14 mouse cellular contexts compared by ENCODE assay signal in the genomic region with DNA sequence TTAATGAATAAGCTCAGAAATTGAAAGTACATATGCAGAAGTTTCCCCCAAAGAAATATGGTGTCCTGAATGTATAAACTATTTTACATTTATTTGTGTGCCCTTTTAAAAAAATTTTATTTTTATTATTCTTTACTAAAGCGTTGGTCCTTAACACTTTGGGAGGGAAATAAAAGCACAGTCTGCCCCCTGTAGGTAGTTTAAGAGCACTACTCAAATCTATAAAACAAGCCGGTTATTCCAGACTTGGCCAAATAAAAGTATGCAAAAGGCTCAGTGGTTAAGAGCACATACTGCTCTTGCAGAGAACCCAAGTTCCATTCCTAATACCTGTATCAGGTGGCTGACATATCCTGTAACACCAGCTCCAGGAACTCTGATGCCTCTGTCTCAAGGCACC.
DNase-seq lines count a peak whose midpoint lies in the region; ATAC-seq and TF ChIP-seq lines count a peak whose summit lies in the region.
"Had no signal": no experiment of that assay in that cellular context is flagged by ENCODE, and none has a peak within 500 bp of the region (broad histone marks: within the 10 kb centered on the region; RNA-seq: fewer than 3 reads in every experiment).

No protein-coding gene starts in this region.

- H3K9me3 ChIP-seq in hindbrain, postnatal 0 days (ENCODE audit: low read length), result no peaks in the 10 kb centered on the region
- H3K9me3 ChIP-seq in hindbrain, embryonic 13.5 days, result no peaks in the 10 kb centered on the region
- H3K9me3 ChIP-seq in midbrain, postnatal 0 days (ENCODE audit: low read length), result no peaks in the 10 kb centered on the region
- no peaks in the 10 kb centered on the region for H3K9me3 ChIP-seq in midbrain, embryonic 13.5 days
- H3K9me3 ChIP-seq in embryonic facial prominence, embryonic 14.5 days (ENCODE audit: control insufficient read depth, low read length), result no peaks in the 10 kb centered on the region

- H3K4me2 ChIP-seq in hindbrain, postnatal 0 days (ENCODE audit: low read depth, low read length), result no peak overlapping the region
- H3K4me2 ChIP-seq in hindbrain, embryonic 13.5 days, result no peak overlapping the region
- no peak overlapping the region for H3K4me2 ChIP-seq in midbrain, postnatal 0 days (ENCODE audit: low read depth, low read length, poor library complexity, severe bottlenecking)
- no peak overlapping the region for H3K4me2 ChIP-seq in midbrain, embryonic 13.5 days (replicated peaks)
- H3K4me2 ChIP-seq in embryonic facial prominence, embryonic 14.5 days (ENCODE audit: low read depth, low read length), result no peak overlapping the region

- H3K36me3 ChIP-seq in hindbrain, postnatal 0 days (ENCODE audit: insufficient read depth, low read length), result 0 out of 2 replicates have a peak, but pooled peaks cover 11% of the 10 kb centered on the region
- H3K36me3 ChIP-seq in hindbrain, embryonic 13.5 days, result peaks cover 12% of the 10 kb centered on the region
- peaks cover 4% of the 10 kb centered on the region; the same call in 1 of the 2 replicates for H3K36me3 ChIP-seq in midbrain, postnatal 0 days (ENCODE audit: insufficient read depth, low read length)
- peaks cover 13% of the 10 kb centered on the region for H3K36me3 ChIP-seq in midbrain, embryonic 13.5 days
- peaks cover 10% of the 10 kb centered on the region; the same call in 1 of the 2 replicates for H3K36me3 ChIP-seq in embryonic facial prominence, embryonic 14.5 days (ENCODE audit: control insufficient read depth, insufficient read depth, low read length)
- H3K36me3 ChIP-seq in splenic B cell, adult 2 months (ENCODE audit: control insufficient read depth, insufficient read depth, low read length, poor library complexity, severe bottlenecking), result no peaks in the 10 kb centered on the region

- peak; percentile 51 for DNase-seq in hindbrain, postnatal 0 days (ENCODE audit: low spot score)
- DNase-seq in midbrain, postnatal 0 days (ENCODE audit: low spot score), result peak; percentile 25
- DNase-seq in embryonic facial prominence, embryonic 14.5 days (ENCODE audit: low spot score), result peak; percentile 27
- DNase-seq in splenic B cell, adult 2 months (ENCODE audit: low read depth, low spot score), result peak; percentile 23
- DNase-seq in spleen, adult 18-20 months, result no peak
- DNase-seq in thymus, postnatal 0 days (ENCODE audit: low spot score), result no peak
- DNase-seq: adrenal gland, postnatal 25 days; cerebellum, adult 8-10 months; kidney, adult 2 months; lung, postnatal 4 days; right cerebral cortex, postnatal 4 days; thymus, postnatal 14 days had no signal

- no peak for ATAC-seq in hindbrain, postnatal 0 days
- ATAC-seq in hindbrain, embryonic 13.5 days (ENCODE audit: low FRiP score), result no peak
- ATAC-seq in midbrain, postnatal 0 days (ENCODE audit: low FRiP score), result no peak
- ATAC-seq in midbrain, embryonic 13.5 days, result no peak
- ATAC-seq in embryonic facial prominence, embryonic 14.5 days (ENCODE audit: low read depth), result no peak

- H3K9ac ChIP-seq in hindbrain, postnatal 0 days (replicated peaks; ENCODE audit: low read length), result no peak overlapping the region
- H3K9ac ChIP-seq in hindbrain, embryonic 13.5 days, result no peak overlapping the region
- H3K9ac ChIP-seq in midbrain, postnatal 0 days (replicated peaks; ENCODE audit: low read length, poor library complexity, severe bottlenecking), result no peak overlapping the region
- no peak overlapping the region for H3K9ac ChIP-seq in midbrain, embryonic 13.5 days (replicated peaks)
- H3K9ac ChIP-seq in embryonic facial prominence, embryonic 14.5 days (ENCODE audit: low read depth, low read length), result no peak overlapping the region

- H3K4me1 ChIP-seq in hindbrain, postnatal 0 days (ENCODE audit: insufficient read depth, low read length), result no peaks in the 10 kb centered on the region
- H3K4me1 ChIP-seq in hindbrain, embryonic 13.5 days (replicated peaks), result no peaks in the 10 kb centered on the region
- H3K4me1 ChIP-seq in midbrain, postnatal 0 days (ENCODE audit: insufficient read depth, low read length), result no peaks in the 10 kb centered on the region
- no peaks in the 10 kb centered on the region for H3K4me1 ChIP-seq in midbrain, embryonic 13.5 days (replicated peaks)
- H3K4me1 ChIP-seq in embryonic facial prominence, embryonic 14.5 days (ENCODE audit: control insufficient read depth, insufficient read depth, low read length), result no peaks in the 10 kb centered on the region

- WGBS in hindbrain, postnatal 0 days, result 51% methylated on average over 2 of the region's 2 CpGs
- WGBS in hindbrain, embryonic 13.5 days, result 70% methylated on average over 2 of the region's 2 CpGs
- WGBS in midbrain, postnatal 0 days, result 54% methylated on average over 2 of the region's 2 CpGs
- WGBS in midbrain, embryonic 13.5 days, result 64% methylated on average over 2 of the region's 2 CpGs
- WGBS in embryonic facial prominence, embryonic 14.5 days, result 57% methylated on average over 2 of the region's 2 CpGs

- peak; percentile 41 for TF ChIP-seq CTCF in hindbrain, postnatal 0 days (IDR thresholded peaks at IDR 0.05; ENCODE audit: low read depth)
- TF ChIP-seq CTCF in midbrain, postnatal 0 days (IDR thresholded peaks at IDR 0.05), result peak; percentile 59

- no peak overlapping the region for H3K27ac ChIP-seq in hindbrain, postnatal 0 days
- H3K27ac ChIP-seq in hindbrain, embryonic 13.5 days, result no peak overlapping the region
- H3K27ac ChIP-seq in midbrain, postnatal 0 days (ENCODE audit: low read depth, low read length), result no peak overlapping the region
- no peak overlapping the region for H3K27ac ChIP-seq in midbrain, embryonic 13.5 days
- no peak overlapping the region for H3K27ac ChIP-seq in embryonic facial prominence, embryonic 14.5 days (replicated peaks; ENCODE audit: low read depth, low read length)

- no peaks in the 10 kb centered on the region for H3K27me3 ChIP-seq in hindbrain, postnatal 0 days (ENCODE audit: insufficient read depth, low read length)
- H3K27me3 ChIP-seq in hindbrain, embryonic 13.5 days, result no peaks in the 10 kb centered on the region
- H3K27me3 ChIP-seq in midbrain, postnatal 0 days (ENCODE audit: insufficient read depth, low read length), result no peaks in the 10 kb centered on the region
- no peaks in the 10 kb centered on the region for H3K27me3 ChIP-seq in midbrain, embryonic 13.5 days
- H3K27me3 ChIP-seq in embryonic facial prominence, embryonic 14.5 days (replicated peaks; ENCODE audit: control insufficient read depth, insufficient read depth, low read length), result no peaks in the 10 kb centered on the region
- no peaks in the 10 kb centered on the region for H3K27me3 ChIP-seq in splenic B cell, adult 2 months (ENCODE audit: control insufficient read depth, insufficient read depth, low read length, poor library complexity, severe bottlenecking)

- no peak overlapping the region for H3K4me3 ChIP-seq in hindbrain, postnatal 0 days (ENCODE audit: low read length)
- no peak overlapping the region for H3K4me3 ChIP-seq in hindbrain, embryonic 13.5 days
- no peak overlapping the region for H3K4me3 ChIP-seq in midbrain, postnatal 0 days (ENCODE audit: low read depth, low read length)
- H3K4me3 ChIP-seq in midbrain, embryonic 13.5 days (replicated peaks), result no peak overlapping the region
- no peak overlapping the region for H3K4me3 ChIP-seq in embryonic facial prominence, embryonic 14.5 days (ENCODE audit: low read depth, low read length)

Comparison
In these comparisons a context has a peak if more than half of its experiments do, and no peak if none do; other contexts are left out.
1. DNase-seq: peak in hindbrain, postnatal 0 days (single experiment), midbrain, postnatal 0 days (single experiment), embryonic facial prominence, embryonic 14.5 days (single experiment) and splenic B cell, adult 2 months (single experiment); none in spleen, adult 18-20 months (0 of 2) and thymus, postnatal 0 days (single experiment).